Mouse (Mus musculus) ES-Bruce4 (cell line): ENCODE data around the gene Nagk. TPM values are rescaled to one million over a fixed set of nuclear protein-coding genes. Genes with fewer than 3 reads are reported as not detected.

Source experiments
- H3K27ac ChIP-seq: 2 replicates; pipeline ENCODE4 v1.5.1; 2012; ENCODE audit warnings: low read length, inconsistent platforms; ENCODE audit not compliant: insufficient read depth
- H3K27me3 ChIP-seq: 2 replicates; pipeline ENCODE4 v1.6.1; 2012; ENCODE audit warnings: mild to moderate bottlenecking, low read length, inconsistent platforms; ENCODE audit not compliant: control insufficient read depth, poor library complexity, insufficient read depth, severe bottlenecking
- H3K36me3 ChIP-seq: 2 replicates; pipeline ENCODE4 v1.6.1; 2012; ENCODE audit warnings: inconsistent platforms, mild to moderate bottlenecking, low read length, moderate library complexity; ENCODE audit not compliant: control insufficient read depth, poor library complexity, insufficient read depth, severe bottlenecking
- H3K4me1 ChIP-seq: one replicate; pipeline ENCODE4 v1.8.1; 2011; ENCODE audit warnings: low read length; ENCODE audit not compliant: control insufficient read depth, insufficient read depth
- H3K4me3 ChIP-seq: 2 replicates; pipeline ENCODE4 v1.5.1; 2011; ENCODE audit warnings: low read depth, mild to moderate bottlenecking, low read length
- H3K9ac ChIP-seq: 2 replicates; pipeline ENCODE4 v1.6.1; 2012; ENCODE audit warnings: low read depth, mild to moderate bottlenecking, inconsistent platforms; ENCODE audit not compliant: poor library complexity, severe bottlenecking
- H3K9me3 ChIP-seq: replicated peaks from 2 replicates; pipeline ENCODE4 v1.6.1; 2012; ENCODE audit warnings: mild to moderate bottlenecking, low read length, inconsistent platforms; ENCODE audit not compliant: control insufficient read depth, poor library complexity, insufficient read depth, severe bottlenecking
- CTCF ChIP-seq: IDR thresholded peaks from one replicate; pipeline ENCODE4 v1.8.1; 2011; ENCODE audit warnings: low read depth, low read length
- EP300 ChIP-seq: IDR thresholded peaks from 2 replicates; pipeline ENCODE4 v1.6.1; 2011; ENCODE audit warnings: low read depth, low read length; ENCODE audit not compliant: insufficient read depth
- POLR2A ChIP-seq: IDR thresholded peaks from one replicate; pipeline ENCODE4 v1.8.1; 2011; ENCODE audit warnings: low read length; ENCODE audit not compliant: insufficient read depth
- polyA plus RNA-seq: library from polyadenylated mRNA; stranded (reverse); fragments of >200 nt; gene quantifications from 2 replicates; pipeline ENCODE4 v1.2.4, GENCODE M21; 2011; ENCODE audit warnings: low read depth; ENCODE audit not compliant: missing spikeins, insufficient read depth, insufficient read length

The Nagk gene
- polyA plus RNA-seq, 1 experiment = 8.4 TPM

- TF ChIP-seq EP300 (no peak), CTCF (no peak)
- Histone ChIP-seq H3K4me1 (no peaks in the 10 kb centered on the region), H3K27me3 (no peaks in the 10 kb centered on the region), H3K9me3 (no peaks in the 10 kb centered on the region), H3K27ac (no peak overlapping the region), H3K4me3 (no peak overlapping the region), H3K36me3 (no peaks in the 10 kb centered on the region), H3K9ac (no peak overlapping the region)
These were observed 43.3 kb downstream of the Nagk start for GRCm38 (mm10) chr6:83838046-83838445.

- no peaks in the 10 kb centered on the region for H3K27me3 ChIP-seq
- TF ChIP-seq CTCF (no peak), POLR2A (no peak), EP300 (no peak)
- no peaks in the 10 kb centered on the region for H3K36me3 ChIP-seq
- no peaks in the 10 kb centered on the region for H3K9me3 ChIP-seq
- H3K4me1 ChIP-seq = no peaks in the 10 kb centered on the region
- H3K27ac ChIP-seq = no peak overlapping the region
- H3K4me3 ChIP-seq = no peak overlapping the region
- H3K9ac ChIP-seq = no peak overlapping the region
These were observed 45.3 kb downstream of the Nagk start for GRCm38 (mm10) chr6:83840086-83840485.

DNA sequence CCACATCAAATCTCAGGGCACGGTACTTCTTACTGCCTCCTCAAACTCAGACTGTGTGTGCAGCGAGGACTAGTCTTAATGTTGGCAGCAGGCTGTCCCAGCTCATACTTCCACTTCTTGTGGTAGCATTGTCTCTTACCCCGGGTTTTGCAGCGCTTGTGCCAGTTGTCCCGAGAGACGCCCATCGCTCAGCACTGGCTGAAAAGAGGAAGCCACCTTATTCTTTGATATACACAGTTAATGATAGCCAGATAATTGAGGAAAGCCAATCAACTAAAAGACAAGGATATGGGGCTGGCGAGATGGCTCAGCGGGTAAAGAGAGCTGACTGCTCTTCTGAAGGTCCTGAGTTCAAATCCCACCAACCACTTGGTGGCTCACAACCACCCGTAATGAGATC is 50.1 kb downstream of the Nagk start:
- H3K9ac ChIP-seq = no peak overlapping the region

DNA sequence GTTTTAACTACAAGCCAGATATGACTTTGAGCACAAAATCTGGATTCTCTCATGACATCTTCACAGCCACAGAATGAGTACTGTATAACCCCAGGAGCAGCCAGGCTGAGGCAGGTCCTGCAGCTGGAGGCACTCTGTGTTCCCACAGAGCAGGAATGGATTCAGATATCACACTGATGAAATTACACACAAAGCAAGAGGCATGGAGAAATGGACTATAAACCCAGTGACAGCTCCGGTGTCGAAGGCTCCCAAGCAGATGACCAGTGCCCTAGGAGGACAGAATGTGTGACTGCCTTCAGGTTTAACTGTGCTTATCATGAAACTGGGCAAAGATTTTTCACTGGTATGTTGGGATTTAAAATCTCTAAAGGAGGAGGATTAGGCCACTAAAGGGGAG is 51.4 kb downstream of the Nagk start:
- Histone ChIP-seq H3K27ac (no peak overlapping the region), H3K4me3 (no peak overlapping the region), H3K9ac (no peak overlapping the region), H3K27me3 (no peaks in the 10 kb centered on the region), H3K36me3 (no peaks in the 10 kb centered on the region), H3K4me1 (no peaks in the 10 kb centered on the region), H3K9me3 (no peaks in the 10 kb centered on the region)
- TF ChIP-seq POLR2A (no peak), EP300 (no peak), CTCF (no peak)

More for the DNA sequence above, 50.1 kb downstream of the Nagk start:
- H3K36me3 ChIP-seq = no peaks in the 10 kb centered on the region
- H3K9me3 ChIP-seq = no peaks in the 10 kb centered on the region
- no peaks in the 10 kb centered on the region for H3K4me1 ChIP-seq
- TF ChIP-seq POLR2A = no peak
- TF ChIP-seq EP300 = no peak
- no peak for TF ChIP-seq CTCF
- H3K4me3 ChIP-seq = no peak overlapping the region
- H3K27ac ChIP-seq = no peak overlapping the region
- no peaks in the 10 kb centered on the region for H3K27me3 ChIP-seq

- TF ChIP-seq POLR2A (no peak), CTCF (no peak), EP300 (no peak)
- H3K4me1 ChIP-seq = peaks cover 2% of the 10 kb centered on the region
- no peaks in the 10 kb centered on the region for H3K9me3 ChIP-seq
- H3K4me3 ChIP-seq = no peak overlapping the region
- H3K36me3 ChIP-seq = no peaks in the 10 kb centered on the region
- no peaks in the 10 kb centered on the region for H3K27me3 ChIP-seq
- H3K27ac ChIP-seq = no peak overlapping the region
- H3K9ac ChIP-seq = no peak overlapping the region
These were observed 54.7 kb downstream of the Nagk start for GRCm38 (mm10) chr6:83849446-83849845.

Other genes with a start within 250 kb of the Nagk start
- gene Stambp, start 222.3 kb upstream of the Nagk start, polyA plus RNA-seq = 8.9 and 10.8 TPM in 2 replicates
- not detected in 2 replicates for gene Clec4f, start 138.8 kb upstream of the Nagk start, polyA plus RNA-seq
- gene Cd207, start 117.1 kb upstream of the Nagk start, polyA plus RNA-seq = not detected in 2 replicates
- not detected in 2 replicates for gene Vax2, start 83.7 kb upstream of the Nagk start, polyA plus RNA-seq
- not detected in 2 replicates for gene Atp6v1b1, start 52.0 kb upstream of the Nagk start, polyA plus RNA-seq
- not detected in 2 replicates for gene Ankrd53, start 32.3 kb upstream of the Nagk start, polyA plus RNA-seq
- 26.2 and 28.9 TPM in 2 replicates for gene Tex261, start 19.2 kb upstream of the Nagk start, polyA plus RNA-seq
- 40.9 and 44.2 TPM in 2 replicates for gene Paip2b, start 36.8 kb downstream of the Nagk start, polyA plus RNA-seq
- 162 and 177 TPM in 2 replicates for gene Zfp638, start 72.1 kb downstream of the Nagk start, polyA plus RNA-seq
- gene Dysf, start 213.6 kb downstream of the Nagk start, polyA plus RNA-seq = 15.0 and 18.5 TPM in 2 replicates